Mouse (Mus musculus): Measurements from ENCODE around the gene Slc45a1.

DNA sequence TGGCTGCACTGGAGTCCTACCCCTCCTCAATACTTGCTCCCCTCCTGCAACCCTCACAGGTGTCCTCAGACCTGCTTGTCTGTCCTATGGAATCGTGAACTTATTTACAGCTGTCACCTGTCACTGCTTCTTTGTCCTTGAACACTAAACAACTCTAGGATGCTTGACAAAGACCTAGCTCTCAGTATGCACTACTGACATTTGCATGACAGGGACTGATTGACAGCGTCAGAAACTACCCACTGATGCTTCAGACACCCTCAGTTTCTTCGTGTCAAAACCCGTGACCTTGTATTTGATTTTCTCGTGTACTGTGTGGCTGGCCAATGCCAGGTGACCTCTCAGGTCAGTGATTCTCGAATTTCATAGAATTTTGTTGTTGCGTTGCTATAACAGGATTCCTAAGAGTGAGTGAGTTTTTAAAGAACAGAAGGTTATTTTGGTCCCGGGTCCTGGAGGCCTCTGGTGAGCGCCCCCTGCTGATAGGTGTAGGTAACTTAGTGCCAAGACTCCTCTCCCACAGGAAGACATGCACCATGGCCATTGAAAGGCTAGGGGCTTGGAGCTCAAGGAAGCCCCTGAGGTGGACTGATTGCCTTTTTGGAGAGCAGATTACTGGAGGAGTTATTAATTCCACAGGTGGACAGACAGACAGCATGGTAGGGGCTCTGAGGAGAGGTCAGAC lies 8.1 kb upstream of the Slc45a1 start:
- no peak for TF ChIP-seq POLR2A (IDR thresholded peaks at IDR 0.05; ENCODE audit: insufficient read length, low read depth)
- no peak for TF ChIP-seq MAX (IDR thresholded peaks at IDR 0.05; ENCODE audit: low read depth)
- TF ChIP-seq TCF12 (IDR thresholded peaks at IDR 0.05; ENCODE audit: insufficient read depth, poor library complexity, severe bottlenecking) = no peak
- TF ChIP-seq E2F4 (IDR thresholded peaks at IDR 0.05; ENCODE audit: insufficient read depth) = no peak
- no peak for TF ChIP-seq MYOG (IDR thresholded peaks at IDR 0.05; ENCODE audit: control insufficient read depth in 1 of 3, insufficient read depth in 1 of 3, insufficient read length in 2 of 3, low read depth in 2 of 3)
- no peak for TF ChIP-seq MYOD1 (IDR thresholded peaks at IDR 0.05; ENCODE audit: control insufficient read depth in 1 of 3, insufficient read length in 2 of 3, low read depth in 2 of 3)
- no peak for TF ChIP-seq CEBPB (IDR thresholded peaks at IDR 0.05; ENCODE audit: insufficient read depth, poor library complexity, severe bottlenecking)

Measured in myocyte (in vitro differentiated cells).